Mouse (Mus musculus): ENCODE measurements around the gene 5730480H06Rik. TPM values are rescaled to one million over a fixed set of nuclear protein-coding genes. Genes with fewer than 3 reads are reported as not detected.

5730480H06Rik gene
- polyA plus RNA-seq, 1 experiment, result not detected

- Histone ChIP-seq H3K4me1 (ENCODE audit: control insufficient read depth, insufficient read depth, low read length) (no peaks in the 10 kb centered on the region), H3K4me3 (ENCODE audit: insufficient read depth, low read depth, low read length) (no peak overlapping the region), H3K27ac (ENCODE audit: insufficient read depth, low read depth, low read length) (no peak overlapping the region)
- WGBS, result 82% methylated on average over 5 of the region's 5 CpGs
- TF ChIP-seq POLR2A (IDR thresholded peaks at IDR 0.05; ENCODE audit: insufficient read depth, low read depth, low read length), result no peak
- no peak for TF ChIP-seq CTCF (IDR thresholded peaks at IDR 0.05; ENCODE audit: insufficient read depth, low read depth, low read length)
Observed at GRCm38 (mm10) chr5:48410348-48410747, 82.6 kb downstream of the 5730480H06Rik start.

GRCm38 (mm10) chr5:48411462-48411861 is 83.7 kb downstream of the 5730480H06Rik start:
- TF ChIP-seq POLR2A (IDR thresholded peaks at IDR 0.05; ENCODE audit: insufficient read depth, low read depth, low read length) (no peak), CTCF (IDR thresholded peaks at IDR 0.05; ENCODE audit: insufficient read depth, low read depth, low read length) (no peak)
- WGBS, result 80% methylated on average over 4 of the region's 4 CpGs
- Histone ChIP-seq H3K4me1 (ENCODE audit: control insufficient read depth, insufficient read depth, low read length) (no peaks in the 10 kb centered on the region), H3K27ac (ENCODE audit: insufficient read depth, low read depth, low read length) (no peak overlapping the region), H3K4me3 (ENCODE audit: insufficient read depth, low read depth, low read length) (no peak overlapping the region)

GRCm38 (mm10) chr5:48412261-48412660 is 84.5 kb downstream of the 5730480H06Rik start:
- Histone ChIP-seq H3K4me1 (ENCODE audit: control insufficient read depth, insufficient read depth, low read length) (no peaks in the 10 kb centered on the region), H3K4me3 (ENCODE audit: insufficient read depth, low read depth, low read length) (no peak overlapping the region), H3K27ac (ENCODE audit: insufficient read depth, low read depth, low read length) (no peak overlapping the region)
- TF ChIP-seq POLR2A (IDR thresholded peaks at IDR 0.05; ENCODE audit: insufficient read depth, low read depth, low read length) (no peak), CTCF (IDR thresholded peaks at IDR 0.05; ENCODE audit: insufficient read depth, low read depth, low read length) (no peak)
- WGBS, result 95% methylated on average over 4 of the region's 4 CpGs

- H3K27ac ChIP-seq (ENCODE audit: insufficient read depth, low read depth, low read length), result no peak overlapping the region
- H3K4me1 ChIP-seq (ENCODE audit: control insufficient read depth, insufficient read depth, low read length), result no peaks in the 10 kb centered on the region
- WGBS, result 97% methylated on average over 2 of the region's 2 CpGs
- TF ChIP-seq POLR2A (IDR thresholded peaks at IDR 0.05; ENCODE audit: insufficient read depth, low read depth, low read length), result no peak
- H3K4me3 ChIP-seq (ENCODE audit: insufficient read depth, low read depth, low read length), result no peak overlapping the region
Observed at GRCm38 (mm10) chr5:48419741-48420140, 92.0 kb downstream of the 5730480H06Rik start.

- no peak for TF ChIP-seq CTCF (IDR thresholded peaks at IDR 0.05; ENCODE audit: insufficient read depth, low read depth, low read length)
- Histone ChIP-seq H3K4me1 (ENCODE audit: control insufficient read depth, insufficient read depth, low read length) (no peaks in the 10 kb centered on the region), H3K27ac (ENCODE audit: insufficient read depth, low read depth, low read length) (no peak overlapping the region), H3K4me3 (ENCODE audit: insufficient read depth, low read depth, low read length) (no peak overlapping the region)
- 84% methylated on average over 1 of the region's 1 CpGs for WGBS
Observed at GRCm38 (mm10) chr5:48421957-48422356, 94.2 kb downstream of the 5730480H06Rik start.

GRCm38 (mm10) chr5:48430459-48430858 is 102.7 kb downstream of the 5730480H06Rik start:
- Histone ChIP-seq H3K4me1 (ENCODE audit: control insufficient read depth, insufficient read depth, low read length) (no peaks in the 10 kb centered on the region), H3K27ac (ENCODE audit: insufficient read depth, low read depth, low read length) (no peak overlapping the region), H3K4me3 (ENCODE audit: insufficient read depth, low read depth, low read length) (no peak overlapping the region)
- TF ChIP-seq CTCF (IDR thresholded peaks at IDR 0.05; ENCODE audit: insufficient read depth, low read depth, low read length), result no peak
- no peak for TF ChIP-seq POLR2A (IDR thresholded peaks at IDR 0.05; ENCODE audit: insufficient read depth, low read depth, low read length)

GRCm38 (mm10) chr5:48448888-48449287 is 121.1 kb downstream of the 5730480H06Rik start:
- H3K27ac ChIP-seq (ENCODE audit: insufficient read depth, low read depth, low read length), result no peak overlapping the region
- H3K4me3 ChIP-seq (ENCODE audit: insufficient read depth, low read depth, low read length), result no peak overlapping the region
- WGBS, result 80% methylated on average over 1 of the region's 1 CpGs
- TF ChIP-seq POLR2A (IDR thresholded peaks at IDR 0.05; ENCODE audit: insufficient read depth, low read depth, low read length) (no peak), CTCF (IDR thresholded peaks at IDR 0.05; ENCODE audit: insufficient read depth, low read depth, low read length) (no peak)
- H3K4me1 ChIP-seq (ENCODE audit: control insufficient read depth, insufficient read depth, low read length), result no peaks in the 10 kb centered on the region

GRCm38 (mm10) chr5:48460221-48460620 is 132.5 kb downstream of the 5730480H06Rik start:
- WGBS, result 67% methylated on average over 2 of the region's 2 CpGs
- Histone ChIP-seq H3K4me1 (ENCODE audit: control insufficient read depth, insufficient read depth, low read length) (no peaks in the 10 kb centered on the region), H3K27ac (ENCODE audit: insufficient read depth, low read depth, low read length) (no peak overlapping the region), H3K4me3 (ENCODE audit: insufficient read depth, low read depth, low read length) (no peak overlapping the region)
- no peak for TF ChIP-seq POLR2A (IDR thresholded peaks at IDR 0.05; ENCODE audit: insufficient read depth, low read depth, low read length)
- no peak for TF ChIP-seq CTCF (IDR thresholded peaks at IDR 0.05; ENCODE audit: insufficient read depth, low read depth, low read length)
